In the genomic region with DNA sequence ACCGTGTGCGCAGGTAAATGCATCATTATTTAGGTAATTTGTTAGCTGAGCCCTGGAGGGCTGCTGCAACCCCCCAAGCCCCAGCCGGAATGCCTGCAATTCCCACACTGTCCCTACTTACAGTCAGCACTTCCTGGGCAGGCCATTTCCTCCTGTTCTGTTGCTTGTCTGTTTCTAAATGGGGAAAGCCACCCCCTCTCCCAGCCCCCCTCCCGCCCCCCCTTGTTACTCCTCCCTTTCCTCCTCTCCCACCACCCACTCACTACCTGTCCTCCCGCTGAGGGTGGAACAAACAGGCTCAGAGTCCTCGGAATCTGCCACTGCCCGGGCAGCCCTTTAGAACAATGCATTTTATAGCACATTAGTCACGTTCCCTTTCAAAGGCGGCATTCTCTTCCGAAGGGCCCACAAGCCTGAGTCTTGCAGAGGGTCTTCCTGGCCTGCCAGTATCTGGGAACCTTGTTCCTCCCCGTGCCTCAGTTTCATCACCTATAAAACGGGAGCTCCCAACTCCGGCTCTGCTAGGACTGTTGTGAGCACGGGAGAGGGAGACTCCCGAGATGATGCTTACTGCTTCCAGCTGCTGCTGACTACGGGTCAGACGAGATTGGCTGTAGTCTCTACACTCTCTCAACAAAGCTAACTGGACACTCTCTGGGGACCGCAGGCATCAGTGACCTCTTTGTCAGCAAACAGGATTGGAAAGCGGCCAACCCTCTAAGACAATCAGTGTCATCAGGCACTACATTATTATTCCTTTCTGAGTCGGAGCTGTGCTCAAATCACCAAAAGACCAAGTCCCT, we compare ENCODE assay signal across 9 mouse cellular contexts. TPM values are rescaled to one million over a fixed set of nuclear protein-coding genes. Genes with fewer than 3 reads are reported as not detected.
DNase-seq lines count a peak whose midpoint lies in the region; ATAC-seq and TF ChIP-seq lines count a peak whose summit lies in the region.
"Had no signal": no experiment of that assay in that cellular context is flagged by ENCODE, and none has a peak within 500 bp of the region (broad histone marks: within the 10 kb centered on the region; RNA-seq: fewer than 3 reads in every experiment).

No protein-coding gene starts in this region.

- no peaks in the 10 kb centered on the region for H3K9me3 ChIP-seq in forebrain, embryonic 15.5 days
- H3K9me3 ChIP-seq in intestine, embryonic 15.5 days, result no peaks in the 10 kb centered on the region
- no peaks in the 10 kb centered on the region for H3K9me3 ChIP-seq in lung, embryonic 16.5 days (ENCODE audit: control insufficient read depth, low read length)
- no peaks in the 10 kb centered on the region for H3K9me3 ChIP-seq in stomach, postnatal 0 days (ENCODE audit: control insufficient read depth, low read length)

- no peaks in the 10 kb centered on the region for H3K36me3 ChIP-seq in forebrain, embryonic 15.5 days
- no peaks in the 10 kb centered on the region for H3K36me3 ChIP-seq in intestine, embryonic 15.5 days
- peaks cover 5% of the 10 kb centered on the region for H3K36me3 ChIP-seq in lung, embryonic 16.5 days (ENCODE audit: control insufficient read depth, insufficient read depth, low read length)
- H3K36me3 ChIP-seq in stomach, postnatal 0 days (ENCODE audit: control insufficient read depth, insufficient read depth, low read length), result peaks cover 8% of the 10 kb centered on the region; the same call in 1 of the 2 replicates

- ATAC-seq in frontal cortex, adult (ENCODE audit: low TSS enrichment), result peak; percentile 59; the same call in 1 of the 2 replicates
- no peak for ATAC-seq in forebrain, embryonic 15.5 days (replicated peaks)
- ATAC-seq in intestine, embryonic 15.5 days, result peak; percentile 60
- ATAC-seq in lung, embryonic 16.5 days (ENCODE audit: low read depth), result peak; percentile 74
- ATAC-seq in stomach, postnatal 0 days (ENCODE audit: low FRiP score, low TSS enrichment), result peak; percentile 36; the same call in 1 of the 2 replicates
- ATAC-seq in erythroblast, adult 5-6 weeks (replicated peaks; ENCODE audit: low FRiP score, poor library complexity, severe bottlenecking), result no peak

- no peak for DNase-seq in frontal cortex, postnatal 25 days (ENCODE audit: low spot score in 2 of 2)
- no peak for DNase-seq in stomach, postnatal 0 days (ENCODE audit: low spot score)
- DNase-seq in spleen, postnatal 10 days (ENCODE audit: low spot score in 2 of 2), result no peak

- H3K27ac ChIP-seq in forebrain, embryonic 15.5 days (replicated peaks), result peak overlapping the region; percentile 19; the same call in 1 of the 2 replicates
- peak overlapping the region; percentile 66 for H3K27ac ChIP-seq in intestine, embryonic 15.5 days
- peak overlapping the region; percentile 89 for H3K27ac ChIP-seq in lung, embryonic 16.5 days (ENCODE audit: low read length)
- peak overlapping the region; percentile 56 for H3K27ac ChIP-seq in stomach, postnatal 0 days (replicated peaks)

- TF ChIP-seq CTCF in stomach, postnatal 0 days (IDR thresholded peaks at IDR 0.05; ENCODE audit: low read depth), result no peak

- no peak for TF ChIP-seq EP300 in stomach, postnatal 0 days (optimal IDR thresholded peaks at IDR 0.05)

- no peak overlapping the region for H3K4me3 ChIP-seq in forebrain, embryonic 15.5 days
- H3K4me3 ChIP-seq in intestine, embryonic 15.5 days (replicated peaks), result 0 out of 2 replicates have a peak overlapping the region, but pooled peaks have one; percentile 1
- H3K4me3 ChIP-seq in lung, embryonic 16.5 days (ENCODE audit: low read length), result 0 out of 2 replicates have a peak overlapping the region, but pooled peaks have one; percentile 12
- no peak overlapping the region for H3K4me3 ChIP-seq in stomach, postnatal 0 days (ENCODE audit: low read depth, low read length)

- no peak overlapping the region for H3K9ac ChIP-seq in forebrain, embryonic 15.5 days (replicated peaks)
- 0 out of 2 replicates have a peak overlapping the region, but pooled peaks have one; percentile 5 for H3K9ac ChIP-seq in intestine, embryonic 15.5 days
- peak overlapping the region; percentile 27; the same call in 1 of the 2 replicates for H3K9ac ChIP-seq in lung, embryonic 16.5 days (ENCODE audit: low read length)
- H3K9ac ChIP-seq in stomach, postnatal 0 days (ENCODE audit: low read length), result no peak overlapping the region

- H3K4me2 ChIP-seq in forebrain, embryonic 15.5 days (replicated peaks), result peak overlapping the region; percentile 24
- peak overlapping the region; percentile 38 for H3K4me2 ChIP-seq in intestine, embryonic 15.5 days (replicated peaks)
- H3K4me2 ChIP-seq in lung, embryonic 16.5 days (ENCODE audit: low read depth, low read length), result peak overlapping the region; percentile 44
- peak overlapping the region; percentile 15; the same call in 1 of the 2 replicates for H3K4me2 ChIP-seq in stomach, postnatal 0 days (replicated peaks; ENCODE audit: low read depth)

- H3K4me1 ChIP-seq in forebrain, embryonic 15.5 days, result peaks cover 23% of the 10 kb centered on the region
- H3K4me1 ChIP-seq in intestine, embryonic 15.5 days (replicated peaks), result peaks cover 65% of the 10 kb centered on the region
- H3K4me1 ChIP-seq in lung, embryonic 16.5 days (replicated peaks; ENCODE audit: control insufficient read depth, insufficient read depth, low read length), result peaks cover 74% of the 10 kb centered on the region
- H3K4me1 ChIP-seq in stomach, postnatal 0 days (replicated peaks; ENCODE audit: control insufficient read depth, insufficient read depth), result peaks cover 14% of the 10 kb centered on the region

- H3K27me3 ChIP-seq in forebrain, embryonic 15.5 days, result peaks cover 37% of the 10 kb centered on the region; the same call in 1 of the 2 replicates
- no peaks in the 10 kb centered on the region for H3K27me3 ChIP-seq in intestine, embryonic 15.5 days (replicated peaks)
- no peaks in the 10 kb centered on the region for H3K27me3 ChIP-seq in lung, embryonic 16.5 days (ENCODE audit: control insufficient read depth, insufficient read depth, low read depth, low read length)
- H3K27me3 ChIP-seq in stomach, postnatal 0 days (ENCODE audit: control insufficient read depth, insufficient read depth, low read length), result no peaks in the 10 kb centered on the region

- WGBS in forebrain, embryonic 15.5 days, result 4% methylated on average over 20 of the region's 20 CpGs
- WGBS in intestine, embryonic 15.5 days, result 12% methylated on average over 20 of the region's 20 CpGs
- 6% methylated on average over 19 of the region's 20 CpGs for WGBS in lung, embryonic 16.5 days
- 16% methylated on average over 19 of the region's 20 CpGs for WGBS in stomach, postnatal 0 days

RNA-seq across cellular contexts. Expression of a gene that starts 10.8 kb away (rescaled TPM):
- 4.0 and 5.1 TPM in 2 replicates for polyA plus RNA-seq in forebrain, embryonic 15.5 days (2015; fragmentation: Nextera tagmentation; extraction: Ambion mirVana)
- polyA plus RNA-seq in intestine, embryonic 15.5 days (2015; fragmentation: Nextera tagmentation; extraction: Ambion mirVana), result 15.1 and 17.4 TPM in 2 replicates
- 27.3 and 28.4 TPM in 2 replicates for polyA plus RNA-seq in lung, embryonic 16.5 days (2015; fragmentation: Nextera tagmentation; extraction: Ambion mirVana)
- 14.1 and 15.3 TPM in 2 replicates for polyA plus RNA-seq in stomach, postnatal 0 days (2015; fragmentation: Nextera tagmentation; extraction: Ambion mirVana)
- total RNA-seq in erythroblast, adult 5-6 weeks (2015; ENCODE audit: low replicate concordance), result 54.0 and 65.0 TPM in 2 replicates
- 178 and 194 TPM in 2 replicates for total RNA-seq in erythroblast, adult 5-6 weeks (2017; ENCODE audit: low replicate concordance)
- total RNA-seq: neutrophil, adult 5-6 weeks had no signal

Comparison
In these comparisons a context has a peak if more than half of its experiments do, and no peak if none do; other contexts are left out.
1. ATAC-seq: peak in frontal cortex, adult (single experiment), intestine, embryonic 15.5 days (single experiment), lung, embryonic 16.5 days (single experiment) and stomach, postnatal 0 days (single experiment); none in forebrain, embryonic 15.5 days (single experiment) and erythroblast, adult 5-6 weeks (single experiment).
2. H3K27ac ChIP-seq: peak in every context shown above with its lines; median percentile 89 in lung, embryonic 16.5 days; 66 in intestine, embryonic 15.5 days; 56 in stomach, postnatal 0 days; 19 in forebrain, embryonic 15.5 days.
3. H3K4me3 ChIP-seq: peak in intestine, embryonic 15.5 days (single experiment) and lung, embryonic 16.5 days (single experiment); none in forebrain, embryonic 15.5 days (single experiment) and stomach, postnatal 0 days (single experiment).
4. H3K9ac ChIP-seq: peak in intestine, embryonic 15.5 days (single experiment) and lung, embryonic 16.5 days (single experiment); none in forebrain, embryonic 15.5 days (single experiment) and stomach, postnatal 0 days (single experiment).
5. Peak in every context shown above with its lines, with median percentiles within 50 percentile points of each other: H3K4me2 ChIP-seq.